Mouse (Mus musculus): Measurements from ENCODE around the gene Dap.

- TF ChIP-seq POLR2A (IDR thresholded peaks at IDR 0.05; ENCODE audit: borderline replicate concordance, insufficient read depth, low read length) (no peak), CTCF (IDR thresholded peaks at IDR 0.05; ENCODE audit: borderline replicate concordance, insufficient read depth, low read depth, low read length) (no peak)
Observed at GRCm38 (mm10) chr15:31319046-31319445, 94.9 kb downstream of the Dap start.

Data from cerebellum, adult 2 months (tissue).